Mouse (Mus musculus): ENCODE data around the gene Gm4952. TPM values are rescaled to one million over a fixed set of nuclear protein-coding genes. Genes with fewer than 3 reads are reported as not detected.
"Not testable (repeated sequence)": the region's sequence is repeated elsewhere in the genome, so short reads cannot be mapped to it uniquely, and the experiment has no call there.

Gm4952 gene
- total RNA-seq, 2 experiments from 2014 or later: not detected

GRCm38 (mm10) chr19:12596290-12597072 lies 3.3 kb upstream of the Gm4952 start:
- intact Hi-C loops (cut with DNase I; ENCODE audit: low total_unique reads): loop anchor here (5.0 to 10.0 kb wide), 3 partner anchors 52 to 208 kb away; partner anchors contain the start of gene Fam111a
- no peak for DNase-seq

GRCm38 (mm10) chr19:12597073-12597405 lies 2.7 kb upstream of the Gm4952 start:
- no peak for DNase-seq
- intact Hi-C loops (cut with DNase I; ENCODE audit: low total_unique reads): loop anchor here (5.0 to 10.0 kb wide), 3 partner anchors 52 to 208 kb away; partner anchors contain the start of gene Fam111a

- intact Hi-C loops (cut with DNase I; ENCODE audit: low total_unique reads): loop anchor here (5.0 to 10.0 kb wide), 3 partner anchors 54 to 206 kb away; partner anchors contain the start of gene Fam111a
- no peak for DNase-seq
Observed at GRCm38 (mm10) chr19:12598674-12599073, 1.1 kb upstream of the Gm4952 start.

GRCm38 (mm10) chr19:12600684-12601480 lies 1.1 kb downstream of the Gm4952 start:
- no peak for DNase-seq
- intact Hi-C loops (cut with DNase I; ENCODE audit: low total_unique reads): no loop called here

GRCm38 (mm10) chr19:12608336-12608735 lies 8.6 kb downstream of the Gm4952 start:
- intact Hi-C loops (cut with DNase I; ENCODE audit: low total_unique reads): no loop called here
- no peak for DNase-seq

- no peak for DNase-seq
- intact Hi-C loops (cut with DNase I; ENCODE audit: low total_unique reads): no loop called here
Observed at GRCm38 (mm10) chr19:12613646-12614045, 13.9 kb downstream of the Gm4952 start.

GRCm38 (mm10) chr19:12633176-12633575 lies 33.4 kb downstream of the Gm4952 start, which contains the start of gene Glyat:
Glyat (plus strand) TSS chr19:12633308.
- no peak for DNase-seq
- intact Hi-C loops (cut with DNase I; ENCODE audit: low total_unique reads): no loop called here

GRCm38 (mm10) chr19:12634259-12634658 lies 34.5 kb downstream of the Gm4952 start:
- no peak for DNase-seq
- intact Hi-C loops (cut with DNase I; ENCODE audit: low total_unique reads): no loop called here

- intact Hi-C loops (cut with DNase I; ENCODE audit: low total_unique reads): no loop called here
- DNase-seq: no peak
Observed at GRCm38 (mm10) chr19:12634963-12635362, 35.2 kb downstream of the Gm4952 start.

GRCm38 (mm10) chr19:12636863-12637262 lies 37.1 kb downstream of the Gm4952 start:
- no peak for DNase-seq
- intact Hi-C loops (cut with DNase I; ENCODE audit: low total_unique reads): no loop called here

GRCm38 (mm10) chr19:12638049-12638448 lies 38.3 kb downstream of the Gm4952 start:
- intact Hi-C loops (cut with DNase I; ENCODE audit: low total_unique reads): no loop called here
- no peak for DNase-seq

- intact Hi-C loops (cut with DNase I; ENCODE audit: low total_unique reads): no loop called here
- DNase-seq: no peak
Observed at GRCm38 (mm10) chr19:12649511-12649910, 49.7 kb downstream of the Gm4952 start.

- intact Hi-C loops (cut with DNase I; ENCODE audit: low total_unique reads): no loop called here
Observed at GRCm38 (mm10) chr19:12666156-12666555, 66.4 kb downstream of the Gm4952 start.

GRCm38 (mm10) chr19:12668601-12669000 lies 68.8 kb downstream of the Gm4952 start:
- intact Hi-C loops (cut with DNase I; ENCODE audit: low total_unique reads): not testable (repeated sequence)

More at GRCm38 (mm10) chr19:12666156-12666555, 66.4 kb downstream of the Gm4952 start:
- no peak for DNase-seq

GRCm38 (mm10) chr19:12670139-12670538 lies 70.4 kb downstream of the Gm4952 start, which contains the start of gene Olfr1442:
Olfr1442 (plus strand) TSS chr19:12670439.
- no peak for DNase-seq
- intact Hi-C loops (cut with DNase I; ENCODE audit: low total_unique reads): no loop called here

More at GRCm38 (mm10) chr19:12668601-12669000, 68.8 kb downstream of the Gm4952 start:
- not testable (repeated sequence) for DNase-seq

GRCm38 (mm10) chr19:12671051-12671450 lies 71.3 kb downstream of the Gm4952 start:
- intact Hi-C loops (cut with DNase I; ENCODE audit: low total_unique reads): no loop called here
- DNase-seq: no peak

GRCm38 (mm10) chr19:12677812-12678211 lies 78.0 kb downstream of the Gm4952 start, which contains the start of gene Olfr1443:
Olfr1443 (plus strand) TSS chr19:12678112.
- no peak for DNase-seq
- intact Hi-C loops (cut with DNase I; ENCODE audit: low total_unique reads): no loop called here
